Mouse (Mus musculus) MEL (cell line): ENCODE results near the gene Stat4. TPM values are rescaled to one million over a fixed set of nuclear protein-coding genes. Genes with fewer than 3 reads are reported as not detected.

Source experiments
- DNase-seq: peaks from one replicate; pipeline ENCODE4 v3.0.0; 2011; ENCODE audit warnings: low read depth, low spot score
- H3K27ac ChIP-seq: 2 replicates; pipeline ENCODE4 v1.5.1; 2012; ENCODE audit warnings: low read depth, mild to moderate bottlenecking, control low read depth, low read length, moderate library complexity; ENCODE audit not compliant: control insufficient read depth
- H3K27me3 ChIP-seq, 2 experiments: fragments of 150-350 bp in 1 of 2; sonication (generic) in 1 of 2; 2 replicates each; pipeline ENCODE4 v1.6.1; 2012; ENCODE audit warnings: low read length in 2 of 2, mild to moderate bottlenecking in 2 of 2, improper control_type of control experiment in 1 of 2, moderate library complexity in 1 of 2; ENCODE audit not compliant: insufficient read depth in 2 of 2, control insufficient read depth in 1 of 2
- H3K36me3 ChIP-seq, 2 experiments: 2 replicates each; pipeline ENCODE4 v1.6.1; 2012 to 2014; ENCODE audit warnings: low read length in 2 of 2, improper control_type of control experiment in 1 of 2, inconsistent platforms in 1 of 2, mild to moderate bottlenecking in 1 of 2; ENCODE audit not compliant: insufficient read depth in 2 of 2, control insufficient read depth in 1 of 2
- H3K4me1 ChIP-seq, 2 experiments: fragments of 150-350 bp in 1 of 2; sonication (generic) in 1 of 2; 2 replicates each; pipeline ENCODE4 v1.6.1; 2012; ENCODE audit warnings: low read length in 2 of 2, improper control_type of control experiment in 1 of 2, mild to moderate bottlenecking in 1 of 2; ENCODE audit not compliant: insufficient read depth in 2 of 2, control insufficient read depth in 1 of 2
- H3K4me3 ChIP-seq, 2 experiments: fragments of 150-350 bp in 1 of 2; sonication (generic) in 1 of 2; 2 replicates each; pipeline ENCODE4 v1.5.1; 2012; ENCODE audit warnings: low read depth in 2 of 2, low read length in 2 of 2, mild to moderate bottlenecking in 2 of 2, moderate library complexity in 2 of 2, control low read depth in 1 of 2, improper control_type of control experiment in 1 of 2; ENCODE audit not compliant: control insufficient read depth in 1 of 2, insufficient read depth in 1 of 2
- H3K79me2 ChIP-seq: 2 replicates; pipeline ENCODE4 v1.6.1; 2012; ENCODE audit warnings: mild to moderate bottlenecking, low read length, moderate library complexity; ENCODE audit not compliant: control insufficient read depth, poor library complexity, insufficient read depth
- H3K9ac ChIP-seq: 2 replicates; pipeline ENCODE4 v1.6.1; 2012; ENCODE audit warnings: low read depth, mild to moderate bottlenecking, control low read depth, low read length, moderate library complexity; ENCODE audit not compliant: control insufficient read depth, poor library complexity, severe bottlenecking
- H3K9me3 ChIP-seq: fragments of 150-350 bp; sonication (generic); replicated peaks from 2 replicates; pipeline ENCODE4 v1.6.1; 2012; ENCODE audit warnings: mild to moderate bottlenecking, low read length, improper control_type of control experiment, moderate library complexity; ENCODE audit not compliant: insufficient read depth
- BHLHE40 ChIP-seq: IDR thresholded peaks from 2 replicates; pipeline ENCODE4 v1.6.1; 2012; ENCODE audit warnings: low read depth, mild to moderate bottlenecking, inconsistent platforms, low read length, improper control_type of control experiment, borderline replicate concordance
- CHD1 ChIP-seq: IDR thresholded peaks from 2 replicates; pipeline ENCODE4 v1.6.1; 2012; ENCODE audit warnings: low read depth, mild to moderate bottlenecking, inconsistent platforms, low read length, improper control_type of control experiment
- CHD2 ChIP-seq: IDR thresholded peaks from 2 replicates; pipeline ENCODE4 v1.6.1; 2011; ENCODE audit warnings: low read length, improper control_type of control experiment
- E2F4 ChIP-seq: IDR thresholded peaks from 2 replicates; pipeline ENCODE4 v1.6.1; 2011; ENCODE audit warnings: low read depth, low read length, improper control_type of control experiment, borderline replicate concordance
- ELF1 ChIP-seq: IDR thresholded peaks from 2 replicates; pipeline ENCODE4 v1.6.1; 2014; ENCODE audit warnings: low read depth, mild to moderate bottlenecking, inconsistent platforms, low read length, improper control_type of control experiment, moderate library complexity
- ETS1 ChIP-seq: IDR thresholded peaks from 2 replicates; pipeline ENCODE4 v1.6.1; 2012; ENCODE audit warnings: low read depth, mild to moderate bottlenecking, inconsistent platforms, low read length, improper control_type of control experiment, moderate library complexity
- GABPA ChIP-seq: IDR thresholded peaks from 2 replicates; pipeline ENCODE4 v1.6.1; 2012; ENCODE audit warnings: low read depth, mild to moderate bottlenecking, inconsistent platforms, low read length, improper control_type of control experiment, moderate library complexity
- HCFC1 ChIP-seq: IDR thresholded peaks from 2 replicates; pipeline ENCODE4 v1.6.1; 2012; ENCODE audit warnings: low read depth, mild to moderate bottlenecking, inconsistent platforms, low read length, improper control_type of control experiment, moderate library complexity
- JUND ChIP-seq: IDR thresholded peaks from 2 replicates; pipeline ENCODE4 v1.6.1; 2011; ENCODE audit warnings: low read depth, mild to moderate bottlenecking, improper control_type of control experiment, low read length
- KAT2A ChIP-seq: conservative IDR thresholded peaks from 2 replicates; pipeline ENCODE4 v1.6.1; 2012; ENCODE audit warnings: low read depth, low read length, improper control_type of control experiment, inconsistent platforms
- MAFK ChIP-seq: IDR thresholded peaks from 2 replicates; pipeline ENCODE4 v1.6.1; 2011; ENCODE audit warnings: low read depth, mild to moderate bottlenecking, low read length, improper control_type of control experiment, borderline replicate concordance
- MAX ChIP-seq: IDR thresholded peaks from 2 replicates; pipeline ENCODE4 v1.6.1; 2011; ENCODE audit warnings: low read length, improper control_type of control experiment
- MXI1 ChIP-seq: IDR thresholded peaks from 2 replicates; pipeline ENCODE4 v1.6.1; 2011; ENCODE audit warnings: mild to moderate bottlenecking, low read depth, low read length, improper control_type of control experiment
- MYC ChIP-seq: IDR thresholded peaks from 2 replicates; pipeline ENCODE4 v1.6.1; 2011; ENCODE audit warnings: low read depth, mild to moderate bottlenecking, low read length, improper control_type of control experiment, moderate library complexity
- NRF1 ChIP-seq: IDR thresholded peaks from 2 replicates; pipeline ENCODE4 v1.6.1; 2014; ENCODE audit warnings: low read depth, mild to moderate bottlenecking, inconsistent platforms, low read length, improper control_type of control experiment, moderate library complexity; ENCODE audit not compliant: poor library complexity, insufficient read depth, severe bottlenecking
- POLR2A ChIP-seq, 2 experiments: IDR thresholded peaks; 2 replicates each; pipeline ENCODE4 v1.6.1; 2011 to 2012; ENCODE audit warnings: low read length in 2 of 2, mild to moderate bottlenecking in 2 of 2, control low read depth in 1 of 2, improper control_type of control experiment in 1 of 2, low read depth in 1 of 2, moderate library complexity in 1 of 2; ENCODE audit not compliant: control insufficient read depth in 1 of 2, insufficient read depth in 1 of 2, poor library complexity in 1 of 2
- POLR2AphosphoS2 ChIP-seq: IDR thresholded peaks from 2 replicates; pipeline ENCODE4 v1.6.1; 2011; ENCODE audit warnings: low read length, improper control_type of control experiment
- POLR2AphosphoS5 ChIP-seq: IDR thresholded peaks from 2 replicates; pipeline ENCODE4 v1.6.1; 2012; ENCODE audit warnings: low read depth, borderline replicate concordance, mild to moderate bottlenecking, inconsistent platforms, low read length, moderate library complexity, mixed read lengths
- RAD21 ChIP-seq: IDR thresholded peaks from 2 replicates; pipeline ENCODE4 v1.6.1; 2011; ENCODE audit warnings: mild to moderate bottlenecking, low read depth, low read length, improper control_type of control experiment
- RCOR1 ChIP-seq: IDR thresholded peaks from 2 replicates; pipeline ENCODE4 v1.6.1; 2012; ENCODE audit warnings: low read depth, mild to moderate bottlenecking, inconsistent platforms, low read length, improper control_type of control experiment
- SMC3 ChIP-seq: IDR thresholded peaks from 2 replicates; pipeline ENCODE4 v1.6.1; 2011; ENCODE audit warnings: low read depth, low read length, improper control_type of control experiment
- TAL1 ChIP-seq: IDR thresholded peaks from 2 replicates; pipeline ENCODE4 v1.6.1; 2012; ENCODE audit warnings: mild to moderate bottlenecking, inconsistent platforms, low read length, moderate library complexity, mixed read lengths
- TBP ChIP-seq: IDR thresholded peaks from 2 replicates; pipeline ENCODE4 v1.8.0; 2011; ENCODE audit warnings: low read depth, low read length, improper control_type of control experiment
- TCF12 ChIP-seq: IDR thresholded peaks from 2 replicates; pipeline ENCODE4 v1.6.1; 2014; ENCODE audit warnings: low read depth, mild to moderate bottlenecking, inconsistent platforms, low read length, improper control_type of control experiment, moderate library complexity
- USF1 ChIP-seq: IDR thresholded peaks from 2 replicates; pipeline ENCODE4 v1.6.1; 2014; ENCODE audit warnings: low read depth, mild to moderate bottlenecking, inconsistent platforms, low read length, improper control_type of control experiment, moderate library complexity
- USF2 ChIP-seq, 2 experiments: IDR thresholded peaks; 2 replicates each; pipeline ENCODE4 v1.6.1; 2011 to 2012; ENCODE audit warnings: improper control_type of control experiment in 2 of 2, low read length in 2 of 2, borderline replicate concordance in 1 of 2, inconsistent platforms in 1 of 2, low read depth in 1 of 2, mild to moderate bottlenecking in 1 of 2; ENCODE audit not compliant: insufficient read depth in 1 of 2
- ZC3H11A ChIP-seq: IDR thresholded peaks from 2 replicates; pipeline ENCODE4 v1.6.1; 2012; ENCODE audit warnings: low read depth, mild to moderate bottlenecking, inconsistent platforms, low read length, improper control_type of control experiment
- ZKSCAN1 ChIP-seq: IDR thresholded peaks from 2 replicates; pipeline ENCODE4 v1.6.1; 2012; ENCODE audit warnings: low read depth, mild to moderate bottlenecking, inconsistent platforms, low read length, improper control_type of control experiment, moderate library complexity
- ZMIZ1 ChIP-seq: IDR thresholded peaks from 2 replicates; pipeline ENCODE4 v1.6.1; 2012; ENCODE audit warnings: low read depth, mild to moderate bottlenecking, inconsistent platforms, low read length, improper control_type of control experiment, moderate library complexity
- ZNF384 ChIP-seq: IDR thresholded peaks from 2 replicates; pipeline ENCODE4 v1.6.1; 2012; ENCODE audit warnings: low read depth, mild to moderate bottlenecking, inconsistent platforms, low read length, improper control_type of control experiment
- polyA plus RNA-seq, 2 experiments: library from polyadenylated mRNA; stranded (reverse) in 1 of 2; unstranded in 1 of 2; fragments of >175 nt in 1 of 2; fragments of >200 nt in 1 of 2; gene quantifications; 2 replicates each; pipeline versions ENCODE4 v1.2.1 to v1.2.4; 2012; ENCODE audit warnings: low replicate concordance in 2 of 2, low read depth in 1 of 2; ENCODE audit not compliant: insufficient read length in 2 of 2, insufficient read depth in 1 of 2, missing spikeins in 1 of 2
- total RNA-seq: library from RNA; depleted of rRNA; stranded (reverse); fragments of 300-350 nt; gene quantifications from 2 replicates; pipeline ENCODE4 v1.2.3, GENCODE M21; 2012

The Stat4 gene
- total and polyA plus RNA-seq, 3 experiments = not detected

GRCm38 (mm10) chr1:52154890-52155289, 167.9 kb downstream of the Stat4 start:
- Histone ChIP-seq H3K9me3 (no peaks in the 10 kb centered on the region), H3K4me3 (no peak overlapping the region), H3K9ac (no peak overlapping the region), H3K27me3 (no peaks in the 10 kb centered on the region), H3K4me1 (peaks cover 2 to 12% of the 10 kb centered on the region in 2 experiments; a peak in 3 of 4 replicates), H3K36me3 (peaks cover 3 to 5% of the 10 kb centered on the region in 2 experiments), H3K79me2 (no peaks in the 10 kb centered on the region), H3K27ac (no peak overlapping the region)
- TF ChIP-seq MYC = no peak
- no peak for TF ChIP-seq KAT2A
- no peak for TF ChIP-seq BHLHE40
- no peak for TF ChIP-seq NRF1
- TF ChIP-seq POLR2AphosphoS2 = no peak
- TF ChIP-seq HCFC1 = no peak
- no peak for TF ChIP-seq MAX
- no peak for TF ChIP-seq CHD2
- TF ChIP-seq ETS1 = no peak
- TF ChIP-seq ELF1 = no peak
- no peak for TF ChIP-seq ZC3H11A
- TF ChIP-seq GABPA = no peak
- TF ChIP-seq MAFK = no peak
- TF ChIP-seq USF1 = no peak
- no peak for TF ChIP-seq ZMIZ1
- no peak for TF ChIP-seq USF2 (IDR thresholded peaks at IDR 0.05; ENCODE audit: borderline replicate concordance in 1 of 2, insufficient read depth in 1 of 2, low read depth in 1 of 2, low read length in 2 of 2)
- TF ChIP-seq TAL1 = no peak
- no peak for TF ChIP-seq ZKSCAN1
- DNase-seq = no peak

- no peak for DNase-seq
- H3K9me3 ChIP-seq = no peaks in the 10 kb centered on the region
- no peak overlapping the region for H3K9ac ChIP-seq
- H3K79me2 ChIP-seq = no peaks in the 10 kb centered on the region
- TF ChIP-seq JUND (no peak), POLR2A (IDR thresholded peaks at IDR 0.05; ENCODE audit: control insufficient read depth in 1 of 2, insufficient read depth in 1 of 2, low read depth in 1 of 2, low read length in 2 of 2, poor library complexity in 1 of 2) (no peak), SMC3 (no peak), E2F4 (no peak), TCF12 (no peak), POLR2AphosphoS5 (no peak), ZNF384 (no peak), CHD1 (no peak), MYC (no peak), MAX (no peak), POLR2AphosphoS2 (no peak), GABPA (no peak), TBP (no peak), RAD21 (no peak), USF2 (IDR thresholded peaks at IDR 0.05; ENCODE audit: borderline replicate concordance in 1 of 2, insufficient read depth in 1 of 2, low read depth in 1 of 2, low read length in 2 of 2) (no peak), MXI1 (no peak), NRF1 (no peak), RCOR1 (no peak), MAFK (no peak)
- H3K4me1 ChIP-seq = no peaks in the 10 kb centered on the region
- no peaks in the 10 kb centered on the region for H3K27me3 ChIP-seq
- no peak overlapping the region for H3K4me3 ChIP-seq
- H3K27ac ChIP-seq = no peak overlapping the region
- H3K36me3 ChIP-seq = peaks cover 0 to 3% of the 10 kb centered on the region in 2 experiments; a peak in 2 of 4 replicates
Measured at GRCm38 (mm10) chr1:52156351-52156750, 169.4 kb downstream of the Stat4 start.
